Mouse (Mus musculus) C2C12 (cell line): ENCODE results near the gene Apeh. TPM values are rescaled to one million over a fixed set of nuclear protein-coding genes. Genes with fewer than 3 reads are reported as not detected.

Source experiments
- H3K27me3 ChIP-seq: one replicate; pipeline ENCODE4 v1.6.1; 2011; ENCODE audit not compliant: control insufficient read depth, insufficient read depth, insufficient read length
- H3K36me3 ChIP-seq: one replicate; pipeline ENCODE4 v1.6.1; 2011; ENCODE audit not compliant: control insufficient read depth, insufficient read depth
- H3K4me3 ChIP-seq: one replicate; pipeline ENCODE4 v1.5.1; 2011; ENCODE audit warnings: mild to moderate bottlenecking, control low read depth; ENCODE audit not compliant: poor library complexity, insufficient read depth, severe bottlenecking
- H3K79me2 ChIP-seq: one replicate; pipeline ENCODE4 v1.6.1; 2011; ENCODE audit not compliant: control insufficient read depth, insufficient read depth
- H3K79me3 ChIP-seq: one replicate; pipeline ENCODE4 v1.6.1; 2011; ENCODE audit warnings: low read depth, control low read depth
- H3ac ChIP-seq: one replicate; pipeline ENCODE3; 2011; ENCODE audit warnings: low read depth; ENCODE audit not compliant: control insufficient read depth, insufficient read length
- CEBPB ChIP-seq: IDR thresholded peaks from one replicate; pipeline ENCODE4 v1.6.1; 2011; ENCODE audit warnings: low read depth, mild to moderate bottlenecking, control low read depth, moderate library complexity
- CTCF ChIP-seq: IDR thresholded peaks from one replicate; pipeline ENCODE4 v1.5.1; 2011; ENCODE audit not compliant: control insufficient read depth, insufficient read depth, insufficient read length
- FOSL1 ChIP-seq: IDR thresholded peaks from one replicate; pipeline ENCODE4 v1.8.0; 2011; ENCODE audit warnings: mild to moderate bottlenecking, low read length; ENCODE audit not compliant: poor library complexity, insufficient read depth, severe bottlenecking
- MAX ChIP-seq: IDR thresholded peaks from one replicate; pipeline ENCODE4 v1.6.1; 2011; ENCODE audit warnings: mild to moderate bottlenecking, control low read depth
- MYOD1 ChIP-seq: IDR thresholded peaks from one replicate; pipeline ENCODE4 v1.6.1; 2011; ENCODE audit warnings: low read depth; ENCODE audit not compliant: control insufficient read depth, insufficient read length
- MYOG ChIP-seq: IDR thresholded peaks from one replicate; pipeline ENCODE4 v1.6.1; 2011; ENCODE audit not compliant: control insufficient read depth, insufficient read length; ENCODE audit errors: extremely low read depth
- USF1 ChIP-seq: IDR thresholded peaks from one replicate; pipeline ENCODE4 v1.6.1; 2011; ENCODE audit warnings: low read depth, mild to moderate bottlenecking, control low read depth, moderate library complexity
- polyA plus RNA-seq: library from polyadenylated mRNA; unstranded; fragments of >200 nt; fragmentation: generic; extraction: Trizol; gene quantifications from one replicate; pipeline ENCODE4 v1.2.1, GENCODE M21; 2012; ENCODE audit warnings: missing spikeins

The Apeh gene
- polyA plus RNA-seq, 1 experiment: 49.1 TPM

- Histone ChIP-seq H3K79me3 (peaks cover 1% of the 10 kb centered on the region), H3K79me2 (peaks cover 24% of the 10 kb centered on the region), H3K27me3 (no peaks in the 10 kb centered on the region), H3K4me3 (no peak overlapping the region), H3K36me3 (peaks cover 15% of the 10 kb centered on the region), H3ac (no peak overlapping the region)
- no peak for TF ChIP-seq CEBPB
- no peak for TF ChIP-seq MYOG
- no peak for TF ChIP-seq CTCF
- no peak for TF ChIP-seq FOSL1
Measured at GRCm38 (mm10) chr9:108106090-108106489, 11.7 kb upstream of the Apeh start.

- peak overlapping the region; percentile 82 for H3ac ChIP-seq
- H3K27me3 ChIP-seq: no peaks in the 10 kb centered on the region
- H3K79me3 ChIP-seq: peaks cover 1% of the 10 kb centered on the region
- H3K36me3 ChIP-seq: peaks cover 21% of the 10 kb centered on the region
- TF ChIP-seq MYOG (no peak), USF1 (no peak), MAX (no peak), CTCF (no peak), FOSL1 (no peak), CEBPB (no peak), MYOD1 (no peak)
- no peak overlapping the region for H3K4me3 ChIP-seq
- peaks cover 24% of the 10 kb centered on the region for H3K79me2 ChIP-seq
Measured at GRCm38 (mm10) chr9:108105549-108105863, 11.1 kb upstream of the Apeh start.

GRCm38 (mm10) chr9:108104766-108105548 is 10.6 kb upstream of the Apeh start:
- H3K4me3 ChIP-seq: peak overlapping the region; percentile 45

GRCm38 (mm10) chr9:108099619-108100018 is 5.2 kb upstream of the Apeh start:
- Histone ChIP-seq H3K36me3 (peaks cover 22% of the 10 kb centered on the region), H3K4me3 (no peak overlapping the region), H3ac (no peak overlapping the region), H3K79me3 (peaks cover 1% of the 10 kb centered on the region), H3K79me2 (peaks cover 18% of the 10 kb centered on the region), H3K27me3 (no peaks in the 10 kb centered on the region)
- TF ChIP-seq MAX: no peak
- no peak for TF ChIP-seq CEBPB
- TF ChIP-seq MYOG: no peak
- TF ChIP-seq USF1: no peak
- TF ChIP-seq MYOD1: no peak
- TF ChIP-seq FOSL1: no peak
- no peak for TF ChIP-seq CTCF

More at GRCm38 (mm10) chr9:108104766-108105548, 10.6 kb upstream of the Apeh start:
- Histone ChIP-seq H3K79me3 (peaks cover 1% of the 10 kb centered on the region), H3K27me3 (no peaks in the 10 kb centered on the region), H3ac (peak overlapping the region; percentile 82), H3K36me3 (peaks cover 22% of the 10 kb centered on the region), H3K79me2 (peaks cover 24% of the 10 kb centered on the region)
- TF ChIP-seq MYOD1 (peak; percentile 82), MAX (peak; percentile 92), USF1 (no peak), CEBPB (no peak), FOSL1 (no peak), MYOG (no peak)

GRCm38 (mm10) chr9:108095949-108096712 is 1.7 kb upstream of the Apeh start:
- Histone ChIP-seq H3ac (no peak overlapping the region), H3K79me3 (peaks cover 2% of the 10 kb centered on the region), H3K36me3 (peaks cover 11% of the 10 kb centered on the region), H3K79me2 (peaks cover 12% of the 10 kb centered on the region), H3K4me3 (no peak overlapping the region), H3K27me3 (no peaks in the 10 kb centered on the region)
- TF ChIP-seq CEBPB: no peak
- TF ChIP-seq USF1: no peak
- no peak for TF ChIP-seq MYOD1

GRCm38 (mm10) chr9:108095518-108095917 is 1.1 kb upstream of the Apeh start:
- peaks cover 2% of the 10 kb centered on the region for H3K79me3 ChIP-seq

More at GRCm38 (mm10) chr9:108095518-108095917, 1.1 kb upstream of the Apeh start:
- Histone ChIP-seq H3ac (no peak overlapping the region), H3K79me2 (peaks cover 12% of the 10 kb centered on the region), H3K27me3 (no peaks in the 10 kb centered on the region), H3K4me3 (peak overlapping the region; percentile 28), H3K36me3 (peaks cover 5% of the 10 kb centered on the region)
- TF ChIP-seq CTCF (peak; percentile 55), MAX (no peak)
